Mouse (Mus musculus) limb, embryonic 12.5 days (tissue): ENCODE results near the gene Dnaaf5. TPM values are rescaled to one million over a fixed set of nuclear protein-coding genes. Genes with fewer than 3 reads are reported as not detected.
A peak's percentile ranks its signal among the peaks of the same experiment; 100 is the strongest.

Experiments used
- ATAC-seq: fragments of 200-750 bp; cut with Nextera tagmentation; 2 replicates; pipeline ENCODE4 v1.8.0; 2017; ENCODE audit warnings: low read depth, moderate TSS enrichment; ENCODE audit not compliant: insufficient number of reproducible peaks, insufficient read depth, low FRiP score, low TSS enrichment
- H3K27ac ChIP-seq: fragments of 300-500 bp; sonication (generic); 2 replicates; pipeline ENCODE4 v1.5.1; 2016; ENCODE audit warnings: mild to moderate bottlenecking, moderate library complexity
- H3K27me3 ChIP-seq: fragments of 300-500 bp; sonication (generic); 2 replicates; pipeline ENCODE4 v1.6.1; 2016; ENCODE audit warnings: mild to moderate bottlenecking, moderate library complexity
- H3K36me3 ChIP-seq: fragments of 300-500 bp; sonication (generic); 2 replicates; pipeline ENCODE4 v1.6.1; 2016; ENCODE audit warnings: mild to moderate bottlenecking, moderate library complexity
- H3K4me1 ChIP-seq: fragments of 300-500 bp; sonication (generic); replicated peaks from 2 replicates; pipeline ENCODE4 v1.6.1; 2016
- H3K4me2 ChIP-seq: fragments of 300-500 bp; sonication (generic); 2 replicates; pipeline ENCODE4 v1.6.1; 2016; ENCODE audit warnings: mild to moderate bottlenecking, moderate library complexity
- H3K4me3 ChIP-seq: fragments of 300-500 bp; sonication (generic); replicated peaks from 2 replicates; pipeline ENCODE4 v1.5.1; 2016; ENCODE audit warnings: mild to moderate bottlenecking
- H3K9ac ChIP-seq: fragments of 300-500 bp; sonication (generic); replicated peaks from 2 replicates; pipeline ENCODE4 v1.6.1; 2016; ENCODE audit warnings: mild to moderate bottlenecking, moderate library complexity
- H3K9me3 ChIP-seq: fragments of 300-500 bp; sonication (generic); 2 replicates; pipeline ENCODE4 v1.6.1; 2016; ENCODE audit warnings: mild to moderate bottlenecking, moderate library complexity
- WGBS: fragments of 180-500 bp; shearing (Covaris S2); methylation state at CpG from one replicate; pipeline ENCODE4 v1.1.7; 2016; 5-methylcytosine and 5-hydroxymethylcytosine counted together
- polyA plus RNA-seq: library from polyadenylated mRNA; unstranded; fragments of >200 nt; fragmentation: Nextera tagmentation; extraction: Ambion mirVana; gene quantifications from 2 replicates; pipeline ENCODE4 v1.2.1, GENCODE M21; 2016

The Dnaaf5 gene
- polyA plus RNA-seq, 1 experiment from 2014 or later: 4.7 TPM

DNA sequence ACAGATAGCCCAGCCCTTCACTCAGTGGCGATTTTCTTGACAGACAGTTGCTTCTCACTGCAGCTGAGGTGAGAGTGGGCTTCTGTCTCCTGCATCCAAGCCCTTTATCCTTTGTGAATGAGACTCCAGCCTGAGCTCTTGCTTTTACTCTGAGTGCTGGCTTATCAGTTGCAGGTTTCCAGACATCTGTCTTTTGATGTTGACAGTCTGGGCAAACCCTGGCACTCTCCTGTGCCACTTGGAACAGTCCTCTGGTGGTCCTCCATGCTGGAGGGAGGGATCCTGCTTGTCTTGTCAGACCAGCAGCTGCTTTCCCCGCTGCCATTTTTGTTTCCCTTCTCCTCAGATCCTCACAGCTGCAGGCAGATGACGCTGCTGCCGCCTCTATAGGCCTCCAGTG, 21.9 kb downstream of the Dnaaf5 start:
- H3K4me3 ChIP-seq: no peak overlapping the region
- ATAC-seq: no peak
- WGBS: 92% methylated on average over 4 of the region's 4 CpGs
- H3K27me3 ChIP-seq: peaks cover 11% of the 10 kb centered on the region
- H3K4me1 ChIP-seq: peaks cover 27% of the 10 kb centered on the region
- H3K9ac ChIP-seq: no peak overlapping the region
- no peak overlapping the region for H3K27ac ChIP-seq
- no peaks in the 10 kb centered on the region for H3K9me3 ChIP-seq
- no peak overlapping the region for H3K4me2 ChIP-seq
- H3K36me3 ChIP-seq: peaks cover 63% of the 10 kb centered on the region

DNA sequence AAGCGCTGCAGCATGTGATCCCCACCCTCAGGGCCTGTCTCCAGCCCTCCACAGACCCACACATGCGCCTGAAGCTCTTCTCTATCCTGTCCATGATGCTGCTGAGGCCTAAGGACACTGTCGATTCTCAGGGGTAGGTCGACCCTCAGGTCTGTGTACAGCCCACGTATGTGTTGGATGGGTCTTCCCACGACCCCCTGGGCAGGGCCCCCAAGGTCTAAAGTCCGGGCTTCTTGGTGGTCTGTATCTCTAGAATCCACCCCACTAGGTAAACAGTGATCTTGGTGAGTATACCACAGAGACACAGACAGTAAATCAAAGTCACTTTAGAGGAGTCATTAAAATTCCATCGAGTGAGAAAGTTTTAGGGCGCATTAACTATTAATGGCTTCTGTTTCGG, 24.1 kb downstream of the Dnaaf5 start:
- peaks cover 55% of the 10 kb centered on the region for H3K36me3 ChIP-seq
- peaks cover 27% of the 10 kb centered on the region for H3K4me1 ChIP-seq
- peak overlapping the region; percentile 13; the same call in 1 of the 2 replicates for H3K4me2 ChIP-seq
- H3K27me3 ChIP-seq: peaks cover 24% of the 10 kb centered on the region
- no peaks in the 10 kb centered on the region for H3K9me3 ChIP-seq
- 0 out of 2 replicates have a peak overlapping the region, but pooled peaks have one; percentile 8 for H3K9ac ChIP-seq
- H3K27ac ChIP-seq: peak overlapping the region; percentile 78
- 0 out of 2 replicates have a peak, but pooled peaks have one; percentile 17 for ATAC-seq
- no peak overlapping the region for H3K4me3 ChIP-seq
- WGBS: 16% methylated on average over 10 of the region's 10 CpGs

DNA sequence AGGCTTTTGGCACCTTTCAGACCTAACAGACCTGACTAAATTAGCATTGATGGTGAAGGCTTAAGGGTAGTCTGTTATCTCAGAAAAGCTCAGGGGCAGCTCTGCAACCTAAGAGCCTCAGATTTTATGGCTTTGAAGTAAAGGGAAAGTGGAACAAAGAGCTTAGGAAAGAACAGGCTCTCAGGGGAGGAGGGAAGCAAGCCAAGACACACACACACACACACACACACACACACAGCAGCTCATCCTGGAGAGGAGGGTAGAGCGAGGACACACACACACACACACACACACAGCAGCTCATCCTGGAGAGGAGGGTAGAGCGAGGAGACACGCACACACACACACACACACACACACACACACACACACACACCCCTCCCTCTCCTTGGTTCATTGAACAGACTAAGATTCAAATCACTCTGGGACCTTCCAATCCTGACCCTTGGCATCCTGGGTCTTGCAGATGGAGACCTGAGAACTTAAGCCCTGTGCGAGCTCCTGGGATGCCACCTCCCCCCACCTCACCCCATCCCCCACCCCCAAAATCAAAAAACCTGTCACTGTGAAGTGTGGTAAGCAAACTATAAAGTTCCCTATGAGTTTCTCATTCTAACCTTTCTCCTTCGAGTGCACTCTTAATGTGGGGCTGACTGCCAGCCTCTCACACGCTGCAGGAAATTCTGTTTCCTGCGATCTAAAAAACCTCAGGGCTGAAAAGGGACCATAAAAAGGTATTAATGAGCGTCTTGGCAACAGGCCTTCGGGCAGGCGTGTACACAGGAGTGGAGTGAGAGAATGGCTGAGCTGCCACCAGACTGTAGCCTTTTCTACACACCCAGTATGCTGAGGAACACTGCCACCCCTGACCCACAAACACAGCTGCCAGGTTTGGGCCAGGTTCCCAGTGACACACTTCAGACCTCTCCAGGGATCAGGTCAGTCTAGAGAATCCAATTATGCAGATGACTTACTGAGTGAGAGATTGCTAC, 24.8 kb downstream of the Dnaaf5 start:
- 19% methylated on average over 10 of the region's 10 CpGs for WGBS
- H3K4me2 ChIP-seq: peak overlapping the region; percentile 23
- peaks cover 27% of the 10 kb centered on the region for H3K4me1 ChIP-seq
- ATAC-seq: peak; percentile 56
- no peaks in the 10 kb centered on the region for H3K9me3 ChIP-seq
- no peak overlapping the region for H3K9ac ChIP-seq
- no peak overlapping the region for H3K4me3 ChIP-seq
- peaks cover 24% of the 10 kb centered on the region for H3K27me3 ChIP-seq
- peaks cover 60% of the 10 kb centered on the region for H3K36me3 ChIP-seq
- peak overlapping the region; percentile 78 for H3K27ac ChIP-seq

DNA sequence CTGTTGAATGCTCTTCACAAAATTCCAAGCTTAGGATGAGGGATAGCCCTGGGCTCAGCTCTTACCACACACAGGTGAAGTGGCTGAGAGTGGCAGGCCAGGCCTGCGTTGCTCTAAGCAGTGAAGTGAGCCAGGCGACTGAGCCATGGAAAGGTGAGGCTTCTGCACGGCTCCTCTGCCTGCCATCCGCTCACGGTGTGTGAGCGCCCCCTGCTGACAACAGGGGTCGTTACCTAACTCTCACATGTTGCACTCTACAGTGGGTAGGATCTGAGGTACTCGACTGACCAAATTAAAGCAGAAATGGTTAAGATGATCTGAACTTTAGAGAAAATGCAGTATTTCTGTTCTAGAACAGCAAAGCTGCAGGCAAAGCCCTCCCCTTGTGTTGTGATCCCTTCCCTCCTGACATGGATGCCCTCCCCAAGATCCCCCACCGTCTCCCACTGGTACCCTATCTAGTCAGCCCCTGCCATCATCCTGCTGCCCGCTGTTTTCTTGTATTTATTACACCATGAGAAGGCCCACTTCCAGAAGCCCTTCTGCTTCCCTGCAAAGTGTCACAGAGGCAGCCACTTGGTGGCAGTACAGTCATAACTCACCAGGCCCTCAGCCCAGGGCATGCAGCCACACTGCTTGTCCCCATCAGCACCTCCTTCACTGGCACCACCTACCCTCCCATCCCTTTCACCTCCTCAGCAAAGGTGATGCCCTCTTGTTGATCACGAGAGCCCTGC, 29.0 kb downstream of the Dnaaf5 start:
- no peak overlapping the region for H3K27ac ChIP-seq
- no peak overlapping the region for H3K4me2 ChIP-seq
- H3K4me1 ChIP-seq: peaks cover 23% of the 10 kb centered on the region
- H3K4me3 ChIP-seq: no peak overlapping the region
- no peaks in the 10 kb centered on the region for H3K9me3 ChIP-seq
- peaks cover 63% of the 10 kb centered on the region for H3K36me3 ChIP-seq
- ATAC-seq: 0 out of 2 replicates have a peak, but pooled peaks have one; percentile 37
- H3K9ac ChIP-seq: no peak overlapping the region
- peaks cover 18% of the 10 kb centered on the region for H3K27me3 ChIP-seq
- 26% methylated on average over 11 of the region's 11 CpGs for WGBS

DNA sequence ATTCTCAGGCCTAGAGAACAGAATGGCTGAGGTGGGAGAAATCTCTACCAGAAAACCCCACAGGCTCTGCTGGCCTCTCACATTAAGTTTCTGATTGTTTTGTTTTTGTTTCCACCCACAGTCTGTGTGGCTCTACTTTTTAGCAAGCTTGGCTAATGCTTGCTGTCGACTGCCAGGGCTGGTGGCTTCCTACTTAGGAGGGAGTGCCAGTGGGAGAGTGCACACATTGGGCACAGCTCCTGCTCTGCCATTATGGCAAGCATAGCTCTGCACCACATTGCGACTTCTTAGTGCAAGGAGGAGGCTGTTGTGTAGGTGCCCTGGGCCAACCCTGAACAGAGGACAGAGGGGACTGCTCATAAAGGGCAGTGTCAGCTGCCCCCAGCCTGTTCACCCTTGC, 33.1 kb downstream of the Dnaaf5 start:
- 88% methylated on average over 2 of the region's 2 CpGs for WGBS
- H3K4me3 ChIP-seq: no peak overlapping the region
- no peak for ATAC-seq
- H3K4me1 ChIP-seq: no peaks in the 10 kb centered on the region
- H3K36me3 ChIP-seq: peaks cover 86% of the 10 kb centered on the region
- no peak overlapping the region for H3K4me2 ChIP-seq
- H3K9ac ChIP-seq: no peak overlapping the region
- H3K27ac ChIP-seq: no peak overlapping the region
- peaks cover 2% of the 10 kb centered on the region; the same call in 1 of the 2 replicates for H3K27me3 ChIP-seq
- no peaks in the 10 kb centered on the region for H3K9me3 ChIP-seq

DNA sequence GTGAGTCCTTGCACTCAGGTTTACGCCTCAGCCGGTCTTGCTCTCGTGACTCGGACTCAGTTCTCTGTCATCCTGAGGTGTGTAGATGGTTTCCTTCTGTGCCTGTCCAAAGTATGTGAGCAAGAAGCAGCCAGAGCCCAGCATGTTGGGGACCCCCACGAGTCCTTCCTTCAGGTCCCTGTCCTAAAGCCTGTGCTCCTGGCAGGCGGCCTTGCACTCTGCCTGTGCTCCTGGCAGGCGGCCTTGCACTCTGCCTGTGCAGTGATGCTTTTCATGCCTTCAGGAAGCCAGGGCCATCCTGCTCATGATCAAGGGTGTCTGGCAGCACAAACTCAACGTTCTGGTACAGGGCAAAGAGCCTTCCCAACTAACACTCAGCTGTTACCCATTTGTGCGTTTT, 33.6 kb downstream of the Dnaaf5 start:
- ATAC-seq: no peak
- no peak overlapping the region for H3K27ac ChIP-seq
- H3K4me2 ChIP-seq: no peak overlapping the region
- H3K4me1 ChIP-seq: no peaks in the 10 kb centered on the region
- WGBS: 92% methylated on average over 9 of the region's 9 CpGs
- H3K9ac ChIP-seq: no peak overlapping the region
- H3K4me3 ChIP-seq: no peak overlapping the region
- H3K9me3 ChIP-seq: no peaks in the 10 kb centered on the region
- H3K36me3 ChIP-seq: peaks cover 83% of the 10 kb centered on the region
- no peaks in the 10 kb centered on the region for H3K27me3 ChIP-seq

DNA sequence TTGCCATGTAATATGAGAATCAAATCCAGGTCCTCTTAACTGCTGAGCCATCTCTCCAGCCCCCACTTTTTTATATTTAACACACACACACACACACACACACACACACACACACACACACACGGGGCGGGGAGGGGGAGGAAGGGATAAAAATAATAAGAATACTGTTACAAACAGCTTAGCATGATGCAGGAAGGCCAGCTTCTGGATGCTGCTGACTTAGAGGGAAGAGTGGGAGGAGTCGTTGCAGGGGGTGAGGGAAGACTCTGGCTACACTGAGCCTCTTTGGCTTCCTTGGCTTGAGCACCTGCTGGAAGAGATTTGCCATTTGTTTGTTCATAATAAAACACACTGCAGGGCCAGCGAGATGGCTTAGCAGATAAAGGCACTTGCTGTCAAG, 34.9 kb downstream of the Dnaaf5 start:
- ATAC-seq: no peak
- Histone ChIP-seq H3K27me3 (no peaks in the 10 kb centered on the region), H3K27ac (no peak overlapping the region), H3K4me2 (no peak overlapping the region), H3K9me3 (no peaks in the 10 kb centered on the region), H3K4me3 (no peak overlapping the region), H3K4me1 (no peaks in the 10 kb centered on the region), H3K36me3 (peaks cover 77% of the 10 kb centered on the region), H3K9ac (no peak overlapping the region)
- 90% methylated on average over 4 of the region's 4 CpGs for WGBS

DNA sequence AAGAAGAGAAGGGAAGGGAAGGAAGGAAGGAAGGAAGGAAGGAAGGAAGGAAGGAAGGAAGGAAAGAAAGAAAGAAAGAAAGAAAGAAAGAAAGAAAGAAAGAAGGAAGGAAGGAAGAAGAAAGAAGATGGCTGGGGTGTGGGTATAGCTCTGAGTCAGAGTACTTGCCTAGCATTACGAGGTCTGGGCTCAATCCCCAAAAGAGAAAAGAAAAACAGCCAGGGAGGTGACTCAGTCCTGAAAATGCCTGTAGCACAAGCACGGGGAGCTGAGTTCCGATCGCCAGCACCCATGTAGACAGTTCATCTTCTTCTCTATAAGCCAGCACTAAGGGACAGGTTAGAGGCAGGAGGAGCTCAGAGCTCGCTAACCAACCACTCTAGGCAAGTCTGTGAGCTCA, 39.7 kb downstream of the Dnaaf5 start:
- Histone ChIP-seq H3K4me2 (no peak overlapping the region), H3K4me3 (no peak overlapping the region), H3K27me3 (no peaks in the 10 kb centered on the region), H3K9ac (no peak overlapping the region), H3K9me3 (no peaks in the 10 kb centered on the region), H3K4me1 (no peaks in the 10 kb centered on the region), H3K36me3 (peaks cover 33% of the 10 kb centered on the region), H3K27ac (no peak overlapping the region)
- WGBS: 91% methylated on average over 5 of the region's 5 CpGs
- no peak for ATAC-seq

DNA sequence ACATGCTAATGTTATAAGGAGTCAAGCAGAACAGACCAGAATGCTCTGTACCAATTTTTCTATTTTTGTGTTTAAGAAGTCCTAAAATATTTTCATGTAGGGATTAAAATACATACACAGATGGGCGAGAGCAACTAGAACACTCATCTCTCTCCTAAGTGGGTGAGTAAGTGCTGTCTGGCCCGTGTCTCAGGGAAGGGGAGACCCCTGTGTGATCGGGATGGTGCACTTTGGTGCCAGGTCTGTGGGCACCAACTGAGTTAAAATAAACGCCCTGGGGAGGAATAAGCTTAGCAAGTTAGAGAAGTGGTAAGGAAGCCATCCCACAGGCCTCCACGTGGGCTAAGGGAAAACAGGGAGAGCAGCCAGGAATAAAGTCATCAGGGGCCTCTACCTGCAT, 40.9 kb downstream of the Dnaaf5 start:
- no peak overlapping the region for H3K4me3 ChIP-seq
- no peaks in the 10 kb centered on the region for H3K9me3 ChIP-seq
- WGBS: 71% methylated on average over 5 of the region's 5 CpGs
- H3K36me3 ChIP-seq: peaks cover 21% of the 10 kb centered on the region
- ATAC-seq: no peak
- no peak overlapping the region for H3K4me2 ChIP-seq
- H3K27ac ChIP-seq: no peak overlapping the region
- H3K4me1 ChIP-seq: no peaks in the 10 kb centered on the region
- H3K9ac ChIP-seq: no peak overlapping the region
- H3K27me3 ChIP-seq: no peaks in the 10 kb centered on the region

DNA sequence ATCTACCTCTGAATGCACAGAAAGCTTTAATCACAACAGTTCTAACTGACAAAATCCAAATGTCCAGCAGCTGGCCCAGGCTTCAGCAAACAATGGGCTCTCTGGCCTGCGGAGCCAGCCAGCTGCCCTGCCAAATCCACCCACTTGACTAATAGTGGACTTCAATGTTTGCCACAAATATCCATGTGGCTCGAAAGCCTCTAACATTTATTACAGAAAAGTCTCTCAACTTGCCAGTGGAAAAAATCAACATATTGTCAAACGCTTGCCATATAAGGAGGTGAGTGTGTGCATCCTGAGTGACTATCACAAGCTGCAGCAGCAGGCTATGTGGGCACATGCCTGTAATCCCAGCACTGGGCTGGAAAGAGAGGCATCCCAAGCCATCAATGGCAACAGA, 48.8 kb downstream of the Dnaaf5 start:
- no peak for ATAC-seq
- Histone ChIP-seq H3K36me3 (no peaks in the 10 kb centered on the region), H3K9me3 (no peaks in the 10 kb centered on the region), H3K27me3 (no peaks in the 10 kb centered on the region), H3K4me3 (no peak overlapping the region), H3K9ac (no peak overlapping the region), H3K4me1 (peaks cover 17% of the 10 kb centered on the region), H3K27ac (no peak overlapping the region), H3K4me2 (no peak overlapping the region)
- 89% methylated on average over 3 of the region's 3 CpGs for WGBS

DNA sequence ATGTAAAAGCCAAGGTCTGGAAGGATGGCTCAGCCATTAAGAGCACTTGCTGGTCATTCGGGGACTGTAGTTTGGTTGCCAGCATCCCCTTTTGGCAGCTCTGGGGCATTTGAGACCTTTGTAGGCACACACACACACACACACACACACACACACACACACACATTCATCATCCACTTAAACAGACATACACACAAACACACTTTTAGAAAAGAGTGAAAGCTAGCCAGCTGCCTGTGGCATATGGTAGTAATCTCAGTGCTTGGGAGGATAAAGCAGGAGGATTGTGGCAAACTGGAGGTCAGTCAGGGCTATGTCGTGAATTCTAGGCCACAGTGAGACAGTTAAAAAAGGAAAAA, 49.6 kb downstream of the Dnaaf5 start:
- H3K9ac ChIP-seq: peak overlapping the region; percentile 63
- no peaks in the 10 kb centered on the region for H3K9me3 ChIP-seq
- H3K4me2 ChIP-seq: peak overlapping the region; percentile 86
- peak overlapping the region; percentile 86 for H3K27ac ChIP-seq
- H3K36me3 ChIP-seq: no peaks in the 10 kb centered on the region
- peaks cover 17% of the 10 kb centered on the region for H3K4me1 ChIP-seq
- H3K27me3 ChIP-seq: no peaks in the 10 kb centered on the region
- peak overlapping the region; percentile 95 for H3K4me3 ChIP-seq
- 44% methylated on average over 2 of the region's 2 CpGs for WGBS
- ATAC-seq: no peak
